Mouse (Mus musculus) intestine, embryonic 14.5 days (tissue): ENCODE measurements around the gene Frrs1. TPM values are rescaled to one million over a fixed set of nuclear protein-coding genes. Genes with fewer than 3 reads are reported as not detected.
"Not testable (repeated sequence)": the region's sequence is repeated elsewhere in the genome, so short reads cannot be mapped to it uniquely, and the experiment has no call there.

Experiments used
- ATAC-seq: fragments of 200-750 bp; cut with Nextera tagmentation; replicated peaks from 2 replicates; pipeline ENCODE4 v1.8.0; 2017; ENCODE audit warnings: low read depth, moderate number of reproducible peaks, moderate TSS enrichment, moderate library complexity; ENCODE audit not compliant: low FRiP score, low TSS enrichment
- DNase-seq: peaks from one replicate; pipeline ENCODE4 v3.0.0-alpha.2; 2018; ENCODE audit warnings: low spot score
- H3K27ac ChIP-seq: fragments of 300-500 bp; sonication (generic); 2 replicates; pipeline ENCODE4 v1.5.1; 2014; ENCODE audit warnings: low read depth, mild to moderate bottlenecking, control low read depth
- H3K27me3 ChIP-seq: fragments of 300-500 bp; sonication (generic); replicated peaks from 2 replicates; pipeline ENCODE4 v1.6.1; 2014; ENCODE audit warnings: low read length, control low read depth; ENCODE audit not compliant: control insufficient read depth, insufficient read depth
- H3K36me3 ChIP-seq: fragments of 300-500 bp; sonication (generic); 2 replicates; pipeline ENCODE4 v1.6.1; 2014; ENCODE audit warnings: low read length, control low read depth; ENCODE audit not compliant: control insufficient read depth, insufficient read depth
- H3K4me1 ChIP-seq: fragments of 300-500 bp; sonication (generic); replicated peaks from 2 replicates; pipeline ENCODE4 v1.6.1; 2014; ENCODE audit warnings: low read length, control low read depth, mixed read lengths; ENCODE audit not compliant: control insufficient read depth, insufficient read depth
- H3K4me2 ChIP-seq: fragments of 300-500 bp; sonication (generic); 2 replicates; pipeline ENCODE4 v1.6.1; 2014; ENCODE audit warnings: low read length
- H3K4me3 ChIP-seq: fragments of 300-500 bp; sonication (generic); 2 replicates; pipeline ENCODE4 v1.5.1; 2014; ENCODE audit warnings: low read depth, low read length, control low read depth, mixed read lengths
- H3K9ac ChIP-seq: fragments of 300-500 bp; sonication (generic); 2 replicates; pipeline ENCODE4 v1.6.1; 2014; ENCODE audit warnings: mild to moderate bottlenecking, low read length
- H3K9me3 ChIP-seq: fragments of 300-500 bp; sonication (generic); 2 replicates; pipeline ENCODE4 v1.6.1; 2016; ENCODE audit warnings: low read length, control low read depth; ENCODE audit not compliant: control insufficient read depth
- WGBS: fragments of 180-500 bp; shearing (Covaris S2); extraction: QIAGEN DNeasy Blood & Tissue Kit; methylation state at CpG from one replicate; pipeline ENCODE4 v1.1.7; 2014; 5-methylcytosine and 5-hydroxymethylcytosine counted together
- polyA plus RNA-seq: library from polyadenylated mRNA; unstranded; fragments of >200 nt; fragmentation: Nextera tagmentation; extraction: Ambion mirVana; gene quantifications from 2 replicates; pipeline ENCODE4 v1.2.1, GENCODE M21; 2014

Frrs1 gene
- 35.1 and 36.7 TPM in 2 replicates for polyA plus RNA-seq

GRCm38 (mm10) chr3:116858941-116859685 is at the start of gene Frrs1:
Gene Frrs1, plus strand, starts transcription at chr3:116859464.
- WGBS, result 82% methylated on average over 9 of the region's 9 CpGs
- Histone ChIP-seq H3K4me3 (no peak within 1 kb of the TSS), H3K9me3 (no peaks in the 10 kb centered on the region), H3K4me1 (peaks cover 5% of the 10 kb centered on the region; the same call in 1 of the 2 replicates), H3K9ac (no peak within 1 kb of the TSS), H3K36me3 (no peaks in the 10 kb centered on the region), H3K4me2 (no peak within 1 kb of the TSS), H3K27ac (no peak within 1 kb of the TSS), H3K27me3 (no peaks in the 10 kb centered on the region)
- ATAC-seq (no peak), DNase-seq (no peak)

DNA sequence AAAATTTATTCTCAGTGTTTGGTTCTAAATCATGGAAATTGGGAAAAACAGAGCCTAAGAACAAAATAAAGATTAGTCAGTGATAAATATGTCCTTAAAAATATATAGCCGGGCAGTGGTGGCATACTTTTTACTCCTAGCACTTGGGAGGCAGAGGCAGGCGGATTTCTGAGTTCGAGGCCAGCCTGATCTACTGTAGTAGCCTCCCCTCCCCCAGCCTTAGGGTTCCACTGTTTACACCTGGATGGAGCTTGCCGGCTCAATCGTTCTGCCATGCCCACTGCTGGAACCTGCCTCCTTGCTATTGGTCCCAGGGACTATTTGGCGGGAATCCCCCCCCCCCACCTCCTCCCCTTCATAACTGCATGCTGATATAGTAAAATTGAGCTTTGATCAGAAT is 48.9 kb upstream of the Frrs1 start:
- H3K4me3 ChIP-seq, H3K9me3 ChIP-seq: not testable (repeated sequence)

DNA sequence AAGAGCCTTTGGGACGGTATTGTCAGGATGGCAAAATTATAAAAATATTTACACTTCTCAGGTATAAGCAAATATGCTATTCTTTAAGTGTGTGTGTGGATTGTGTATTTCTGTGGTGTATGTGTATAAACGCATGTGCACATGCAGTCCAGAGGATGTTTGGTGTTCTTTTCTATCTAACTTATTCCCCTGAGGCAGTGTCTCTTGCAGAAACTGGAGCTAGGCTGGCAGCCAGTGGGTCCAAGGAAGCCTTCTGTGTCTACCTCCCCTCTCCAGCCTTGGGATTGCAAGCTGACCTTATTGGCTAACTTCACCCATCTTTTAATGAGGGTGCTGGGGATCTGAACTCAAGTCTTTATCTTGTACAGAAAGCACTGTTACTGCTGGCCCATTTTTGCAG is 46.3 kb upstream of the Frrs1 start:
- Histone ChIP-seq H3K27me3 (no peaks in the 10 kb centered on the region), H3K9ac (no peak overlapping the region), H3K9me3 (no peaks in the 10 kb centered on the region), H3K27ac (no peak overlapping the region), H3K4me1 (no peaks in the 10 kb centered on the region), H3K4me3 (no peak overlapping the region), H3K4me2 (no peak overlapping the region), H3K36me3 (no peaks in the 10 kb centered on the region)
- ATAC-seq (no peak), DNase-seq (no peak)
- WGBS, result 91% methylated on average over 2 of the region's 2 CpGs

More for the DNA sequence above, 48.9 kb upstream of the Frrs1 start:
- WGBS, result 85% methylated on average over 6 of the region's 6 CpGs
- DNase-seq, H3K4me1 ChIP-seq, H3K27me3 ChIP-seq, H3K9ac ChIP-seq, H3K4me2 ChIP-seq, ATAC-seq, H3K27ac ChIP-seq, H3K36me3 ChIP-seq: not testable (repeated sequence)

- no peaks in the 10 kb centered on the region for H3K36me3 ChIP-seq
- H3K9ac ChIP-seq, result no peak overlapping the region
- ATAC-seq (no peak), DNase-seq (no peak)
- H3K27me3 ChIP-seq, result no peaks in the 10 kb centered on the region
- H3K4me1 ChIP-seq, result no peaks in the 10 kb centered on the region
- H3K27ac ChIP-seq, result no peak overlapping the region
- 77% methylated on average over 6 of the region's 6 CpGs for WGBS
- no peak overlapping the region for H3K4me2 ChIP-seq
- H3K4me3 ChIP-seq, result no peak overlapping the region
- H3K9me3 ChIP-seq, result no peaks in the 10 kb centered on the region
Observed at GRCm38 (mm10) chr3:116815305-116815797, 43.9 kb upstream of the Frrs1 start.

DNA sequence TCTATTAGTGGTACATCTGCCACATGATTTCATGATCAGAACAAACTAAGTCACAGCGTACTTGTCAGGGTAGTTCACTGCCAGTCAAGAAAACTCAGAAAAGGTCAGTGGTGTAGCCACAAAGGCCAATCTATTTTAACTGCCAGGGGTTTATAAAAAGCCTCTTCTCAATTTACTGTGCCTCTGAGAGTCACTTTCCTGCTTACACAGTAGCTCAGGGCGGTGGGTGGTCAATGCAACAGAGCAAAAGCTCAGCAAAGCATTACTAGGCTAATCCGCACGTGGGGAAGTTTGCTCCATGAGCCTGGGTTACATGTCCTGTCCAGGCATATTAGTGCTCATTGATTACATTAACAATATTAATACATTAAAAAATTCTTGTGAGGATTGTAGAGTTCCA is 43.3 kb upstream of the Frrs1 start:
- Histone ChIP-seq H3K27ac (no peak overlapping the region), H3K4me3 (no peak overlapping the region), H3K27me3 (no peaks in the 10 kb centered on the region), H3K4me2 (no peak overlapping the region), H3K9me3 (no peaks in the 10 kb centered on the region), H3K4me1 (no peaks in the 10 kb centered on the region), H3K9ac (no peak overlapping the region), H3K36me3 (no peaks in the 10 kb centered on the region)
- no peak for ATAC-seq
- 85% methylated on average over 4 of the region's 4 CpGs for WGBS
- DNase-seq, result no peak

DNA sequence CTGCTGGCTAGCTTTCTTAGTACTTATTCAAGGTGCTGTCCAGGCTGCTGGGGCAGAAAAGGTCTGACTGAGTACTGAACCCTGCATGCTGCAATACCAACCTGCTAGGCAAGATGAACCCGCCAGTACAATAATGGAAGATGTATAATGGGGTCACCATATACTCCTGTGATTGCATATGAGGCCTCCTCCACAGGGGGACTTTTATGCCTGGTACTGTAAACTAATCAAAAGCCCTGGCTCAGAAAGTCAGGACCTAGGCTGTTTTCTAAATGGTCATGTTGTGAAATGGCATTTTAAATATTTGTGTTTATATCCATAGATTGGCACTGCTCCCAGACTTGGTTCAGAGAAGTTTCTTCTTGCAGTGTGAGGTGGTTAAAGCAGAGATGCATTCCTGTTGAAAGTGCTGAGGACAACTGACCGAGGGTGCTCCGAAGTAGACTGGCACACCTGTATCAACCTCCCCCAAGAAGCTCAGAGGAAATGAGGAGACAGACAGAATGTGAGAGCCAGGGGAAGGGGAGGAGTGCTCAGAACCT is 42.5 kb upstream of the Frrs1 start:
- H3K9ac ChIP-seq, result no peak overlapping the region
- no peaks in the 10 kb centered on the region for H3K4me1 ChIP-seq
- no peak for DNase-seq
- H3K36me3 ChIP-seq, result no peaks in the 10 kb centered on the region
- H3K9me3 ChIP-seq, result no peaks in the 10 kb centered on the region
- WGBS, result 82% methylated on average over 3 of the region's 3 CpGs
- no peak overlapping the region for H3K4me2 ChIP-seq
- H3K4me3 ChIP-seq, result no peak overlapping the region
- no peak for ATAC-seq
- H3K27ac ChIP-seq, result no peak overlapping the region
- H3K27me3 ChIP-seq, result no peaks in the 10 kb centered on the region

GRCm38 (mm10) chr3:116817231-116817630 is 42.0 kb upstream of the Frrs1 start:
- WGBS, result 96% methylated on average over 6 of the region's 7 CpGs
- Histone ChIP-seq H3K36me3 (no peaks in the 10 kb centered on the region), H3K9me3 (no peaks in the 10 kb centered on the region), H3K4me2 (no peak overlapping the region), H3K27ac (no peak overlapping the region), H3K27me3 (no peaks in the 10 kb centered on the region), H3K4me3 (no peak overlapping the region), H3K9ac (no peak overlapping the region), H3K4me1 (no peaks in the 10 kb centered on the region)
- ATAC-seq (no peak), DNase-seq (no peak)

DNA sequence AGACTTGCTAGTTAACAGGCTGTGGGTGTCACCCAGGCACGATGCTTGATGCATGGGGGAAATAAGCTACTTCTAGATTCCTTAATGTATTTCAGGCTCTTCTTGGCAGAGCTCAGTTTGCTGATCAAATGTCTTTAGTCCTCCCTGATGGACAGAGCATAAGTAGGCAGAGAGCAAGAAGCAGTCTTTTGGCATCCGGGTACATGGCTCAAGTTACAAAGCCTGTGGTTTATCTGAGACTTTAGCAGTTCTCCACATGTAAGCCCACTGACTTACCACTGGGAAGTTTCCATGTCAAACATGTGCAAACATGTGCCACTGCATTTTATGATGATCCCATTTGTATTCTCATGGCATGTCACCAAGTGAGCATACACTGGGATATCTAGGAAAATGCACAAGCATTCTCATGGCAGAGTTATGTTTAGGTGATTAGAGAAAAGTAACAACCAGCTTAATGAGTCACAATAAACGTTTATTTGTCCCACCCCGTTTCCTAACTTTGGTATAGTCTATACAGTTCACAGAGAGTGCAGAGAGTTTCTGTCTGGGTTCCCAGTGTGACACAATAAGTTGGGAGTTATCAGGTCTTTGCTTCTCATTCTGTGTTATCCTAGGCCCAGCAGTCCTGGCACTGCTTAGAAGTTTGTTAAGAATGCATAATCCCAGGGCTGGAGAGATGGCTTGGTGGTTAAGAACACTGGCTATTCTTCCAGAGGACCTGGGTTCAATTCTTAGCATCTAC is 32.6 kb upstream of the Frrs1 start:
- WGBS, result 74% methylated on average over 4 of the region's 4 CpGs
- no peak for DNase-seq
- ATAC-seq, result no peak

More for the DNA sequence above, 32.6 kb upstream of the Frrs1 start:
- no peaks in the 10 kb centered on the region for H3K27me3 ChIP-seq
- no peak overlapping the region for H3K4me2 ChIP-seq
- no peaks in the 10 kb centered on the region for H3K9me3 ChIP-seq
- no peak overlapping the region for H3K27ac ChIP-seq
- H3K4me3 ChIP-seq, result no peak overlapping the region
- no peaks in the 10 kb centered on the region for H3K36me3 ChIP-seq
- H3K4me1 ChIP-seq, result no peaks in the 10 kb centered on the region
- no peak overlapping the region for H3K9ac ChIP-seq
